Mouse (Mus musculus) ES-Bruce4 (cell line): ENCODE data around the gene Nup153.

Source experiments
- CTCF ChIP-seq: IDR thresholded peaks from one replicate; pipeline ENCODE4 v1.8.1; 2011; ENCODE audit warnings: low read depth, low read length
- POLR2A ChIP-seq: IDR thresholded peaks from one replicate; pipeline ENCODE4 v1.8.1; 2011; ENCODE audit warnings: low read length; ENCODE audit not compliant: insufficient read depth

DNA sequence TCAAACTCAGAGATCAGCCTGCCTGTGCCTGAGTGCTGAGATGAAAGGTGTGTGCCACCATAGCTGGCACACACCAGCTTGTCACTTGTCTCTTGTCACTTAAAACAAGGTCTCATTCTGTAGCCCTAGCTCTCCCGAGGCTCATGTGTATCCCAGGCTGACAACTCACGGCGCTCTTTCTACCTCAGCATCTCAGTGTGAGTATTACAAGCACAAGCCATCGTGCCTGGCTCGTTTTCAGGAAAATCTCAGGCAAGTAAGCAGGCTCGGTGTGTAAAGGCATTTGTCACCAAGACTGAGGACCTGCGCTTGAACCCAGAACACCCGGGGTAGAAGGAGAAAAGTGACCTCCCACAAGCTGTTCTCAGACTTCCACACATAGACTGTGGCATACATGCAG lies 16.1 kb upstream of the Nup153 start:
- TF ChIP-seq CTCF = no peak
- no peak for TF ChIP-seq POLR2A
